Mouse (Mus musculus) B cell, adult 62 days (primary cell): ENCODE data around the gene Catsper3. TPM values are rescaled to one million over a fixed set of nuclear protein-coding genes. Genes with fewer than 3 reads are reported as not detected.

Source experiments
- total RNA-seq: library from RNA; stranded (reverse); gene quantifications from 4 replicates; pipeline ENCODE4 v1.2.4, GENCODE M21; 2023

Gene Catsper3
- total RNA-seq: not detected in 4 replicates

GRCm38 (mm10) chr13:55784268-55784667 lies at the start of gene Catsper3:
Gene Catsper3 (plus strand): TSS chr13:55784568.

GRCm38 (mm10) chr13:55836142-55836625 lies 51.8 kb downstream of the Catsper3 start, which contains the start of gene Pitx1:
Gene Pitx1 (minus strand): TSS chr13:55836192.

Other genes starting within 250 kb of the Catsper3 start
- gene Ddx41, start 247.9 kb upstream of the Catsper3 start, total RNA-seq: 135 to 141 TPM (median 138 TPM) in 4 replicates
- 147 to 156 TPM (median 152 TPM) in 4 replicates for gene Fam193b, start 213.4 kb upstream of the Catsper3 start, total RNA-seq
- 84.0 to 89.7 TPM (median 88.8 TPM) in 4 replicates for gene Tmed9, start 210.8 kb upstream of the Catsper3 start, total RNA-seq
- gene B4galt7, start 184.7 kb upstream of the Catsper3 start, total RNA-seq: 19.4 to 21.3 TPM (median 21.0 TPM) in 4 replicates
- gene Caml, start 161.6 kb upstream of the Catsper3 start, total RNA-seq: 18.0 to 23.1 TPM (median 19.1 TPM) in 4 replicates
- gene Ddx46, start 149.5 kb upstream of the Catsper3 start, total RNA-seq: 96.1 to 100.0 TPM (median 99.8 TPM) in 4 replicates
- gene B230219D22Rik, start 91.4 kb upstream of the Catsper3 start, total RNA-seq: 22.3 to 24.8 TPM (median 23.3 TPM) in 4 replicates
- gene Txndc15, start 69.9 kb upstream of the Catsper3 start, total RNA-seq: 13.2 to 15.0 TPM (median 13.9 TPM) in 4 replicates
- gene Pcbd2, start 57.2 kb upstream of the Catsper3 start, total RNA-seq: 26.1 to 31.5 TPM (median 29.2 TPM) in 4 replicates
- not detected in 4 replicates for gene Pitx1, start 51.6 kb downstream of the Catsper3 start, total RNA-seq